Mouse (Mus musculus): ENCODE measurements around the gene Spen. TPM values are rescaled to one million over a fixed set of nuclear protein-coding genes. Genes with fewer than 3 reads are reported as not detected.
A peak's percentile ranks its signal among the peaks of the same experiment; 100 is the strongest.

Gene Spen
- total RNA-seq, 2 experiments from 2014 or later = 80.6 to 86.1 TPM

- intact Hi-C loops (cut with DNase I) = no loop called here
- no peak for DNase-seq
Observed at GRCm38 (mm10) chr4:141487581-141487980, 50.8 kb downstream of the Spen start.

- intact Hi-C loops (cut with DNase I) = no loop called here
- DNase-seq = no peak
Observed at GRCm38 (mm10) chr4:141484071-141484470, 54.3 kb downstream of the Spen start.

DNA sequence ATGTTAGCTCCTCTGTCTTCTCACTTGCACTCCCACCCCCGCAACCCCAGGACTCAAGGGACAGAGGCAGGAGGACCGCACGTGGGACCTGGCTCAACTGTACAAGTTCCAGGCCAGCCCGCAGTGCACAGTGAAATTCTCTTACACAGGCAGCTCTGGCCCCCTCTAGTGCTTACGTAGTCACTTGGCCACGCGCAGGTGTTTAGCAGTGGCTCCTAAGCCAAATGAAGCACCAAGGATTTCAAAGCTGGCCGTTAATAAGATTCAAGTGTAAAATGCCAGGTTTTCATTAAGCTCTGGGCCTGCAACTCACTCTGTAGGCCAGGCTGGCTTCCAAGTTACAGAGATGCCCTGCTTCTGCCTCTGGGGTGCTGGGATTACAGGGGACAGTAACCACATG is 59.0 kb downstream of the Spen start:
- DNase-seq = no peak
- intact Hi-C loops (cut with DNase I) = no loop called here

GRCm38 (mm10) chr4:141478794-141479193 is 59.6 kb downstream of the Spen start:
- no peak for DNase-seq
- intact Hi-C loops (cut with DNase I) = no loop called here

GRCm38 (mm10) chr4:141478225-141478624 is 60.2 kb downstream of the Spen start:
- intact Hi-C loops (cut with DNase I) = no loop called here
- peak; percentile 62 for DNase-seq

- intact Hi-C loops (cut with DNase I) = no loop called here
Observed at GRCm38 (mm10) chr4:141477681-141478102, 60.7 kb downstream of the Spen start.

DNA sequence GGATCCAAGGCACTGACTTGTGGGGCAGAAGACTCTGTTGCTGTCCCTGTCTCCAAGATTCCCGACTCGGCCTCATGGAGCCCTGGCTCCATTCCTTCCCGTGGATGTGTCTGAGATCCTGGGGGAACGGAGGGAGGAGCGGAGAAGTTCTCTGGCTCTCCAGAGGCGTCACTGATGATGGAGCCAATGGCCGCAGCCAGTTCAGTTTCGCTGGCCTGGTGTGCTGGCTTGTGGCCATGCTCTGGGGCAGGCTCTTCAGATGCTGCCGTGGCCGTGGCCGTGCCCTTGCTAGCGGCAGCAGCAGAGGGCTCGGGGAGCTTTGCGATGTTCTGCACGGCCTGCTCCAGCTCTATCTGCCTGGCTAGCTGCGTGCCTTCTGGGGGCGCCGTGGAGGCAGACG is 64.0 kb downstream of the Spen start:
- no peak for DNase-seq
- intact Hi-C loops (cut with DNase I) = no loop called here

More at GRCm38 (mm10) chr4:141477681-141478102, 60.7 kb downstream of the Spen start:
- DNase-seq = peak; percentile 90

DNA sequence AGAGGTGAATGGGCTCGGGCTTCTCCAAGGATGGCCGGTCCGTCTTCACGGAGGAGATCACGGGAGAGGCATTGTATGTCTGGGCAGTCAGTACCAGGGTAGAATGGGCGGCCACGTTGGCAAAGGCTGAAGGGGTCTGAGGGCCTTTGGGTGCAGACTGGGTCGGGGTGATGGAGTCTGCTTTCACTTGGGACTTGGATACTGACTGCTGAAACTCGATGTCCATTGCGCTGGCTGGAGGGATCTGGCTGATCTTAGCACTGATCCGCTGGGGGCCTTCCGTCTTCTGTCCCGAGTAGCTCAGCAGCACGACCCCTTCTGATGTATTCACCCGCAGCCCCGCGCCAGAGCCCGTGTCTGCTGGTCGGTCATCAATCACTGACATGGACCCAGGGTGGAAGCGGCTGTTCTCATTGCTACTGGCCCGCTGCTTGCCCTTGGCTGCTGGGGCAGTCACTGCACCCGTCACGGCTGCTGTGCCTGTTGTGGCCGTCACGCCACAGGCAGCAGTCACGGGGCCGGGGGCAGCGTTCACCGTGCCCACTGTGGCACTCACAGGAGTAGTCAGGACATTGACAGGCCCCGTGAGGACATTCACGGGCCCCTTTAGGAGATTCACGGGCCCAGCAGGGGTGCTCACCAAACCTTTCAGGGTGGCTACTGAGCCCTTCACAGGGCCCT is 65.6 kb downstream of the Spen start:
- no peak for DNase-seq
- intact Hi-C loops (cut with DNase I) = no loop called here

GRCm38 (mm10) chr4:141471491-141471890 is 66.9 kb downstream of the Spen start:
- intact Hi-C loops (cut with DNase I) = no loop called here
- DNase-seq = no peak

GRCm38 (mm10) chr4:141469343-141469742 is 69.1 kb downstream of the Spen start:
- intact Hi-C loops (cut with DNase I) = no loop called here
- no peak for DNase-seq

GRCm38 (mm10) chr4:141468576-141468975 is 69.8 kb downstream of the Spen start:
- intact Hi-C loops (cut with DNase I) = no loop called here
- peak; percentile 61 for DNase-seq

GRCm38 (mm10) chr4:141467581-141467927 is 70.8 kb downstream of the Spen start:
- DNase-seq = no peak
- intact Hi-C loops (cut with DNase I) = no loop called here

DNA sequence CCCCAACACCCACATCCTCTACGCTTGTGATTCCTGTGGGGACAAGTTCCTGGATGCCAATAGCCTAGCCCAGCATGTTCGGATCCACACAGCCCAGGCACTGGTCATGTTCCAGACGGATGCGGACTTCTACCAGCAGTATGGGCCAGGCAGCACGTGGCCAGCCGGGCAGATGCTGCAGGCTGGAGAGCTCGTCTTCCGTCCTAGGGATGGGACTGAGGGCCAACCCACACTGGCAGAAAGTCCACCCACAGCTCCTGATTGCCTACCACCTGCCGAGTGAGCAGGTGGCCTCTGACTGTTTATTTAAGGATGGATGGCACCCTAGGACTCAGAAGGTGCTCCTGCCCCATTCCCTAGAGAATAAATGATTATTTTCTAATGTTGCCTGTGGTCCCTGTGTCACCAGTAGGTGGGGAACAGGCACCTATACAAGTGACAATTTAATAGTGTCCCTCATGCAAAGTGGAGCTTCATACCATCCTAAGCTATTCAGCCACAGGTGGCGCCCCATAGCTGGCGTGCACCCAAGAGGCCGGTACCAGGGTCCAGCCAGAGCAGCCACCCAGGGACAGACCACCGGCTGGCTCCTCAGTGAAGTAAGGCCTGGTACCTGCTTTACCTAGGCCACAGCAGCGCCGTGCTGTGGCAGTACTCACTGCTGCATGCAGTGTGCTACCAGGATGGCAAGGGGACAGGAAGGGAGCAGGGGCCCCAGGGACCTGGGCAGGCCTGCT is 71.4 kb downstream of the Spen start:
- DNase-seq = peak; percentile 26
- intact Hi-C loops (cut with DNase I) = no loop called here

DNA sequence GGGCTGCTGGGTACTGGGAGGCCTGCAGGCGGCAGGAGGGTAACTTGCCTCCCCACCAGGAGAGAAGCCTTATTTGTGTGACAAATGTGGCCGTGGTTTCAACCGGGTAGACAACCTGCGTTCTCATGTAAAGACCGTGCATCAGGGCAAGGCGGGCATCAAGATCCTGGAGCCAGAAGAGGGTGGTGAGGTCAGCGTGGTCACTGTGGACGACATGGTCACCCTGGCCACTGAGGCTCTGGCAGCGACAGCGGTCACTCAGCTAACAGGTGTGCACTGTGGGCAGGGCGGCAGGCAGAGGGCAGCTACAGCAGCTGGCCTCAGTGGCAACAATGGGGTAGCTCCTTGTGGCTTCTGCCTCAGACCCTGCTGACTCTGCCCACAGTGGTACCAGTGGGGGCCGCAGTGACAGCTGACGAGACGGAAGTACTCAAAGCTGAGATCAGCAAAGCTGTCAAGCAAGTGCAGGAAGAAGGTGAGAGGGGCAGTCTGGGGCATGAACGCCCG is 72.1 kb downstream of the Spen start:
- intact Hi-C loops (cut with DNase I) = no loop called here
- no peak for DNase-seq

- DNase-seq = peak; percentile 23
- intact Hi-C loops (cut with DNase I) = no loop called here
Observed at GRCm38 (mm10) chr4:141465512-141466288, 72.7 kb downstream of the Spen start.

GRCm38 (mm10) chr4:141464722-141465121 is 73.7 kb downstream of the Spen start:
- DNase-seq = no peak
- intact Hi-C loops (cut with DNase I) = no loop called here

DNA sequence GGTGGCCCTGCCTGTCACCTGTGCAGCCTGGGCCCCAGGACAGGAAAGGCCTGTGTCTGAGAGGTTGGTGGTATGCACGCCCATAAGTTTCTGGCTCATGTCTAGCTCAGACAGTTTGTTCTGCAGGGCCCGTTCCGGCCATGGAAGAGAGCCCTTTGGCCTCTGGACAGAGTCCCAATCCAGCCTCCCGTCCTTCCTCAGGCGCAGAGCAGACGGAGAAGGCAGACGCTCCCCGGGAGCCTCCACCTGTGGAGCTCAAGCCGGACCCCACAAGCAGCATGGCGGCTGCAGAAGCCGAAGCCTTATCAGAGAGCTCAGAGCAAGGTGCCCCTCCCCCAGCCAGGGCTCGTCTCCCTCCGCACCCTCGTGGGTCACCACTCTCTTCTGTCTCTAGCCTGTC is 74.9 kb downstream of the Spen start:
- DNase-seq = no peak

DNA sequence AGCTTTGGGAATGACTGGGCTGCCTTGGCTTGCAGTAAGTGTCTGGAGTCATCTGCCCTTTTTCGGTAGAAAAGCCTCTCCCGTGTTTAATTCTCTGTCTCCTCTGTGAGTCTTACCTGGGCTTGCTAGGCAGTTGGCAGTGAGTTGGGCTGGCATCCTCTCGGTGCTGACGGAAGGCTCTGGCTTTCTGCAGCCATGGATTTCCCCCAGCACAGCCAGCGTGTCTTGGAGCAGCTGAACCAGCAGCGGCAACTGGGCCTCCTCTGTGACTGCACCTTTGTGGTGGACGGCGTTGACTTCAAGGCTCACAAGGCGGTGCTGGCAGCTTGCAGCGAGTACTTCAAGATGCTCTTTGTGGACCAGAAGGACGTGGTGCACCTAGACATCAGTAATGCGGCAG is 76.8 kb downstream of the Spen start:
- peak; percentile 12 for DNase-seq
- intact Hi-C loops (cut with DNase I) = no loop called here

More for the DNA sequence above, 74.9 kb downstream of the Spen start:
- intact Hi-C loops (cut with DNase I) = no loop called here

- DNase-seq = no peak
- intact Hi-C loops (cut with DNase I) = no loop called here
Observed at GRCm38 (mm10) chr4:141461088-141461487, 77.3 kb downstream of the Spen start.

DNA sequence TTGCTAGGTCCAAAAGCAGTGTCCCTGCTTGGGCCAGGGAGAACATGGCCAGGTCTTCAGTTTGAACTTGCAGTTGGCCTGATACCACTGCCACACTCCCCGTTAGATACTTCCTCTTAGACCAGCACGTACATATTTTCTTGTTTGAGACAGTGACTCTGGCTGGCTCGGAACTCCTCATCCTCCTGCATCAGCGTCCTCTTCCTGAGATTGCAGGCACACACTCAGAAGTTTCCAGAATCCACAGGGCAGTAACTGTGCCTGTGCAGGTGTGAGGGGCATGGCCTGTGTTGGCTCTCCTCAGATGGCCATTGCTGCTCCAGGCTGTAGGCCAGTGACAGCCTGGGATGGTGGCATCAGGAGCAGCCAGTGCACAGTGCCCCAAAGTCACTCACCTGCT is 77.9 kb downstream of the Spen start:
- intact Hi-C loops (cut with DNase I) = no loop called here
- DNase-seq = no peak

- intact Hi-C loops (cut with DNase I) = no loop called here
- no peak for DNase-seq
Observed at GRCm38 (mm10) chr4:141459766-141460165, 78.6 kb downstream of the Spen start.
